Mouse (Mus musculus): ENCODE data around the gene Pola1.

Pola1 gene

DNA sequence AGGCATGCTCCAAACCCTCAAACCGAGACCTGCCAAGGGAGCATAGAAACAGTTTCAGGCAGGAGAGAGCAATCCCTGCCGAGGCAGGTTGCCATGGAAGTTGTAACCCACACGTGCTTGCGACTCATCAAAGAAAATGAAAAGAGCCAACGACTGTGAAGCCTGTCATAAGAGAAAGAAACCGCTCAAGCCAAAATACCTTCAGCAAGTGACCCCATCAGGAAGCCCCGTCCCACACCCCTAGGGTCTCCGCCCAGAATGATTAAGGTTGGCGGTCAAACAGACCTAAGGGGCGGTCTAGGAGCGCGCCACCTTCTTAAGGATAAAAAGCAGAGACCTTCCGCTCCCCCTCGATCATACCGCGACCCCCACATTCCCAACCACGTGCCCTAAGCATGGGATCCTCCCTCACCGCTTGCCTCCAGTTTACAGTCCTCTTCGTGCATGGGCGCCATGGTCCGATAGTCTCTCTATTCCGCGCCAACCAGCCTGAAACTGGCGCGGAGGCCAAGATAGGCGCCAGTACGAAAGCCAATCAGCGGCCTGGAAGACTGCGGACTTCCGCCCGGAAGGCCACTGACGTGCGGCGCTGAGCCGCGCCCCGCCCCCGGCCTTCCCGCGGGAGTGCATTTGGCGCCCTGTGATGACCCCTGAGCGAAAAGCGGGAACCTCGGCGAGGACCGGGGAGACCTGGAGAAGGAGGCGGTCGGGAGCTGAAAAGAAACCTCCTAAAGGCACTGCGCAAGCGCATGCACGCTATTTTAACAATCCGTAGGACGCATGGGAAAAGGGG lies at the start of gene Pola1:
Gene Pola1 (minus strand): TSS at position 499 of the 793 bp plus-strand sequence.
- peak; percentile 64 to 72 for DNase-seq (ENCODE audit: low spot score in 2 of 2)

DNA sequence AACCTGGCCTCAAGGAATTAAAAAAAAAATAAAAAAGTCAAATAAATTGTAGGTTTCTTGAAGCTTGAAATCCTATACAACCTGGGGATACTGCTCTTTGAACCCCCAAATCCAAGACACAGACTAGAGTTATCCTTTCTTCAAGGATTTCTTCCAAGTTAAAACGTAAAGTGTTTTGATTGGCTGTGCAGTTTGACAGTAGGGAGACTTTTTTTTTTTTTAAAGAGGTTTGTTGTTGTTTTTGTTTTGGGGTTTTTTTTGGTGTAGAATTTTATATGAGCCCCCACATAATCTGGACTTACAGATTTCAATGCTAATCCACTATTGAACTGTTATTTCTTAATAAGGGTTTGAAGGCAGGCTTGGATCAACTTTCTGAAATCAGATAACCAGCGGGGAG lies 44.3 kb upstream of the Pola1 start:
- DNase-seq (ENCODE audit: low spot score in 2 of 2) = no peak

DNA sequence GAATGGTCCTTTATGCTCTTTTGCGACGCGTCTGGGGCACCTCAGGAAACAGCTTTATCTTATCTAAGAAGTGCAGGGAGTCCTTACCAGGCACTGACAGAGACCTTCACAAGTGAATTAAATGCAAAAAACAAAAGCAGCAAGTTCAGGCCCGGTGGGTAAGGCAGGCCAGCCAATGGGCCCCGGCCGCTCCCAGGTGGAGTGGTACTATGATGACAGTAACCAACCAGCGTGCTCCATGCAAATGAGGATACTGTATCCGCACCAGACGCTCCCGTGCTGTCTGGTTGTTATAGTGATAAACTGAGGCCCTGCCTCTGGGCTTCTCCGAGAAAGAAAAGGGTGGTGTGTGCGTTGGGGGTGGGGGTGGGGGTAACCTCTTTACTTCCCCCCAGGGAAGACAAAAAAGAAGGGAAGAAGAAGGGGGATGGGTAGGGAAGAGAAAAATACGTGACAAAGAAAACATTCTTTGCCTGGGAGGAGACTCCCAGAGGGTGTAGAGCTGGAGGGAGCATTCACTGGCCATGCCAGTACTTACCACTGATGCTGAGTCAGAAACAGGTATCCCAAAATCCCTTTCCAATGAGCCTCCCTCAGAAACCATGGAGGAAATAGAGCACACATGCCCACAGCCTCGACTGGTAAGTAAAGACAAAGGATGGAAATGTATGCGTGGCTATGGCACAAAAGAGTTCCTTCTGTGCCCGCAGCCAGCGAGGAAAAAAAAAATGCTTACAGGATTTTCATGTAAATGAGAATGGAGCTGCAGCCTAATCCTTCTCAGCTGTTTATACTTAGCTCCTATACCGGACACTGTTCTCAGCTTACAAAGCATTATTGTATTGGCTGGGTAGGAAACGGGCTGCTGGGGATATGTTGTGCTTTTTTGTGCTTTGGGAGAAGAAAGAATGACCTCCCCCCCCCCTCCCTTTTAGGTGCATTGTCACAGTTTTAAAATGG lies 43.2 kb upstream of the Pola1 start:
- peak in 1 of 2 experiments; percentile 1 for DNase-seq (ENCODE audit: low spot score in 2 of 2)

DNA sequence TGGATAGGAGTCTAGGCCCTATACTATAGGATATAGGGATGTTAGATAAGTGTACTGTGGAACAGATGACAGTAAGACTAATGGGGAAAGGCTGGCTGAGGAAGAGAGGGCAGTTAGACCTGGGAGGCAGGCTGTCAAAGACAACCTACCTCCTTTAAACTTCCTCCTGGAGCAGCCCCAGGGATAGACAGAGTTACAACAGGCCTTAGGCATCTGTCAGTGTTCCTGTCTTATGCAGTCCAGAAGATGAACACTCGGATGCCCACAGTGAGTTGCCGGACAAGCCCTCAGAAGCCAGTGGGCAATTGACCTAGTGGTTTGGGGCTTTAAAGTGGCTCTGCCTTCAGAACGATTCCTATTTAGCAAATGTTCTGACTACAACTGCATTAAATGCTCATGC lies 42.5 kb upstream of the Pola1 start:
- DNase-seq (ENCODE audit: low spot score in 2 of 2) = no peak

DNA sequence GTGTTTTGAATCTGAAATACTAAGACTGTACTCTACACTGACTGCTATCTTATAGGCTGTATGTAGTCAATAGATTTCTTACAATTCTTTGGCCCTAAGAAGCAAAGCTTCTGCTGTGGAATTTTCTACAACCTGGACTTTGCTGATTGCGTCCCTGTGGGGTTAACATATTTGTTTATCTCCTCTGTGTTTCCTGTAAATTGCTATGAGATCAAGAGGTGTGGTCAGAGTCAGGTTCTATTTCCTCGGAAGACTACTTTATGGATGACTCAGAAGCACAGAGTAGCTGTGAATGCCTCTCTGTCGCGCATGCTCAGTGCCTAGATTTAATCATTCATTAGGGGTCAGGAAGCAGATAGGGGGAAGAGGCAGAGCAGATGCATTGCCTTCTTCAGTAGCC lies 32.8 kb upstream of the Pola1 start:
- DNase-seq (ENCODE audit: low spot score in 2 of 2) = no peak

DNA sequence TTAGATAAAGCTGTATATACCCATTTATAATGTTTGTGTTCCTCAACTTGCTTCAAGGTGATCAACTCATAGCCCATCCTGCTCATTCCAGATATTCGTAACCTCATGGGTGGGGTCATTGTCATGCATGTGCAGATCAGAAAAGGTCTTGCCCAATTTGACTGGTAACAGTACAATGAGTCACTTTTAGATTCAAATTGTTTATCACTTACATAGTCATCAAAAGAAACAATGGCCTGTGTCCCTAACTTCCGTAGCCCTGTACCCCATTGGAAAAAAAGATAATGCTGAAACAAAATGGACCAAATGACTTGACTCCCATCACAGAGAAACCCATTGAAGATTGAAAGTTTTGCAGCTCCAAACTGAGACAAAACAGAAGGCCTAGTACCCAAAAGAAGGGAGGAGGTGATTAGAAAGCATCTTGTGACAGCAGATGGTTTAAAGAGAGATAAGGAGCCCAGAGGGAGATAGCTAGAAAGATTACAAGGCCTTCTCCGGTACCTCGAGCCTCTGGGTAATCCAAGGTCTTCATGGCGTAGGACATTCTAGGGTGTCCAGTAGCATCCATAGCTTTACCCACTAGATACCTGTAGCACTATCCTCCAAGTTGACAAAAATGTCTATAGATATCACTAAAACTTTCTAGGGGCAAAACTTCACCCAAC lies 32.1 kb upstream of the Pola1 start:
- DNase-seq (ENCODE audit: low spot score in 2 of 2) = no peak

DNA sequence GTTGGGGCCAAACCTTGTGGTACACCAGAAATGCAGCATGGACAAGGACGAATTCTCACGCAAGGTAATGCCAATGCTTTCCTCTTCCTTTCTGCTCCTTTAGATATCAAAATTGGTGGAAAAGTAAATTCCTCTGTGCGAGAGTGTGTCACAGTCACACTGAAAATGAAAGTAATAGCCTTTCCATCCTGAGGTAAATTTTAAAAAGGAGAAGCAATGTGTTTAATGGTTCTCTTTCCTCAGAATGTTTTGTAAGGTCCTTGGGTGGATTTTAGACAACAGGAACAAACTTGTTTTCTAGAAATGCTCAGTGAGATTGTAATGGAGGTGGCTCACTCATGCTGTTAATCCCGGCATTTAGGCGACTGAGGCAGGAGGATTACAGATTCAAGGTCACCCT lies 23.2 kb upstream of the Pola1 start:
- DNase-seq (ENCODE audit: low spot score in 2 of 2) = no peak

DNA sequence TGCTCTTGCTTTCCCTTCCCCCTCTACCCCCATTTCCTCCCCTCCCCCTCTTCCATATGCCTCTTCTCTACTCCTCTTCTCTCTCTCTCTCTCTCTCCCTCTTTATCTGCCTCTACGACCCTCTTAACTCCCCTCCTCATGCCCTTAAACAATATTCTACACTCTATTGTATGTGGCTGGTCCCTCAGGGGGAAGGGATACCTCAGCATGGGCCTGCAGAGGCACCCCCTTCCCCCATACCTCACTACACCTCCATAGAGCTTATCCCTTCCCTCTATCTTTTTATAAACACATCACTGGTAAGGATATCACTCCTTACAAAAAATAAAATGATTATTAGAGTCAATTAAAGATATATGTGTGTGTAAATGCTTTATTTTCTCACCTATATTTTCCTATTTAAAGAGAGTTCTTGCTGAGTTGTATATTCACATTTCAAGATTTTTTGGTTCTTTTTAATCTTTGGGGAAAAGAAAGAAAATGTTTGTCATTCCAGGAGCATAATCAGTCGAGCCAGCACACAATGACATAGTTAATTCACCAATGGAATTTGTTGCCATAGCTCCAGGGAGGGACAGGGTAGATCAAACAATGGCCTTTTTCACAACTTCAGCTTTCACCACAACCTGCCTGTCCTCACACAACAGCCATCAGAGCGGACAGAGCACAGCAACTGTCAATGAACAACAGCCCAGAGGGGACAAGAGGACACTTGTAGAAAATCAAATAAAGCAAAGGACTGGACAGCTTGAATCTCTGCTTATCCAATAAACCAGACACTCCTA lies 22.5 kb upstream of the Pola1 start, which contains the start of gene Pcyt1b:
Gene Pcyt1b (plus strand): TSS at position 646 of the 785 bp plus-strand sequence.
- DNase-seq (ENCODE audit: low spot score in 2 of 2) = no peak

DNA sequence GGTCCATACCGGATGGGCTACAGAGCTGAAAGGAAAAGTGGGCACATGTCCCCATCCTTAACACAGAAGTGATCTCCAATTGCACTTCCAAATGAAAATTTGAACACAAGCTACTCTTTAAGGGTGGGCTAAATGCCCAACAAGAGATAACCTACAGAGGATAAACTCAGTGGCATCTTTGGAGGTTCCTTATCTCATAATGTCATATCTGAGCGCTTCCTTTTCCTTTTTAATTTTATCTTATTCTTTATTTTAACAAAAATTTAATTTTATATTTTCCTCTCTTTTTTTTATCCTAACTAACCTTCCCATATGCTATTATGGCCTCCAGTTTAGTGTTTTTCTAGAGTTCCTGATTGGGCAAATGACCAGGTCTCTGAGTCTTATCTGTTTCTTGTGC lies 18.8 kb upstream of the Pola1 start:
- no peak for DNase-seq (ENCODE audit: low spot score in 2 of 2)

DNA sequence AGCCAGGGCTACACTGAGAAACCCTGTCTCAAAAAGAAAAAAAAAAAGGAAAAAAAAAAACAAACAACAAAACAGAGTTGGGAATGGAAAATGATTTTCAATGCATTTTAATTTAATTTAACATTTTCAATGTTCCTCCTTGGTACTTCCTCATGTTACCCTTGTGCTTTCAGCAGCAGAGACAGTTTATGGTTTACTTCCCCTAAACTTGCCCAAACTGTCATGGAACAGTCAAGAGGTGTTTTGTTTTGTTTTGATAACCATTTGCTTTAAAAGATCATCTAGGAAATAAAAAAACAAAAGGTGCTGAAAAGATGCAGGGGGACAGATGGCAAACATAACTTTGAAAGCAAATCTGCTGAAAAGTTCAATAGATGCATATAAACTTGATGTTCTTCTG lies 12.1 kb upstream of the Pola1 start:
- DNase-seq (ENCODE audit: low spot score in 2 of 2) = no peak

DNA sequence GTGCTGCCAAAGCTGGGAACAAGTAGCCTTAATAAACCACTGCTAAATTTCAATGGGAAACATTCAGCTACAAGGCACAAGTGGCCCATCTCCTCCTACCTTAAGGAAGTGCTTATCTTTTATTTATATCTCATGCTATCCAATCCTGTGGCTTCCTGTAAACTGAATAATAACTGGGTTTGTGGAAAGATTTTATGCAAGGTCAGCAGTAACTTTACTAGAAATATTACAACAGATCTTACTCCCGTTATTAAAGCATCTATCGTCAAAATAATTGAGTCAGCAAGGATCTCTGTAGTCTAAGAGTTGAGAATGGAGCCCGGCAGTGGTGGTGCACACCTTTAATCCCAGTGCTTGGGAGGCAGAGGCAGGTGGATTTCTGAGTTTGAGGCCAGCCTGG lies 11.6 kb upstream of the Pola1 start:
- DNase-seq (ENCODE audit: low spot score in 2 of 2) = no peak

DNA sequence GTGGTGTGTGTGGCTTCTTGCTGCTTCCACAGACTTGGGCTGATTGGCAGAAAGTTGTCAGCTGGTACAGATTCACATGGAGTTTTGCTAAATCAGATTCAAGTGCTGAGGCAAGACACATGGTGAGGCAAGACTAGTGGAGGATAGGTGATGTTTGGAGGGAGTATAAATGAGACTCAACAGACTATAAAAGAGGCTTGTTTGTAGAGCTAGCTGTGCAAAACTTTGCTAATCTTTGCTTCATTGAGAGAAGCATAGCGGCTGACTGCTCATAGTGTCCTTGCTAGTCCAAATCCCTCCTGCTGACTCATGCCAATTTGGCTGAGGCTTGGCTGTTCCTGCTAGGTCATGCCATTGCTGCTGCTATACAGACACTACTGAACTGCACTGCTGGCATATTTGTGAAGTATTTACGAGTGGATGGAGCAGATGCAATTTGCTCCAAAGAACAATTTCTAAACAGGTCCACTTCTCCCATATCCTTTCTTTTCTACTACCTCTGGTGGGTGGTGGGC lies 3.0 kb upstream of the Pola1 start:
- no peak for DNase-seq (ENCODE audit: low spot score in 2 of 2)

DNA sequence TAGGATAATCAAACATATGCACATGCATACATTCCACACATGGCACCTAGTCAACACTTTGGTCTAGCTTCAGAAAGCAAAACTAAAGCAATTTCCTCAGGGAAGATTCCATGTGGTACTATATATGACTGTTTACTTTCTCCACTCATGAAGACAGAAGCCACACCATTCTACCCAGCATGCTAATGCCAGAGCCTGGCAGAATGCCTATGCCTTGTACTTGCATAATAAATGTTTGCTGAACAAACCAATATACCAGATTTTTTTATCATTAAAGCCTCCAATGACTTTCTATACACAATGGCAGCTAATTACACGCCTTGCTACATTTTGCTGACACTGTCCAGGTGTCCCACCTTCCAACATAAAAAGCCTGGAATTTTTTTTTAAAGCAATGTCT lies 1.7 kb downstream of the Pola1 start:
- DNase-seq (ENCODE audit: low spot score in 2 of 2) = no peak

DNA sequence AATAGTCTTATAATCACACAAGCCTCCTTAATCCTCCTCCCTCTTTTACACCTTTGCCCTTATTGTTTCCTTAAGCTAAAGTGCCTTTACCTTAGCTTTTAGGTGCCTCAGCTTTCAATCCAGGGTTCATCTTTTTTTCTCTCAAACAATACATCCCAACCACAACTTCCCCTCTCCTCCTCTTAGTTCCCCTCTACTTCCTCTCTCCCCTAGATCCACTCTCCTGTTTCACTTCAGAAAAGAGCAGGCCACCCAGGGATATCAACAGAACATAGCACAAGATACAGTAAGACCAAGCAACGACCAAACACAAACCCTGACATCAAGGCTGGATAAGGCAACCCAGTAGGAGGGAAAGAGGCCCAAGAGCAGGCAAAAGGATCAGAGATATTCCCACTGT lies 29.7 kb downstream of the Pola1 start:
- DNase-seq (ENCODE audit: low spot score in 2 of 2) = no peak

DNA sequence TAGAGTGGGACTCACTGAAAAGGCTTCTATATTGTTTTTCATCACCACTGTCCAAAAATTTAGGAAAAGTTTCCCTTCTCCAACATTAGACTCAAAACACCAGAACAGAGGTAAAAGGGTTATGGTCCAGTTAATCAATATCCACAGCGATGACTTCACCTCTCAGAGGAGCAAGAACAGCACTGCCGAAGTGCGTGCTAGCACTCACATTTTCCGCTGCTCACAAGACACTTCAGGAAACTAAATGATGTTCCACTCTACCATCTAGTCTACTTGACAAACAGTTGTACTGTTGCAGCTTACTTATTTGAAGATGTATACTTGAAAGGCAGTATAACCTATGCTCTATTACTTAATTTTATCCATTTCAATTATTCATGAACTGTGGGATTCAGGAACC lies 37.7 kb downstream of the Pola1 start:
- DNase-seq (ENCODE audit: low spot score in 2 of 2) = no peak

DNA sequence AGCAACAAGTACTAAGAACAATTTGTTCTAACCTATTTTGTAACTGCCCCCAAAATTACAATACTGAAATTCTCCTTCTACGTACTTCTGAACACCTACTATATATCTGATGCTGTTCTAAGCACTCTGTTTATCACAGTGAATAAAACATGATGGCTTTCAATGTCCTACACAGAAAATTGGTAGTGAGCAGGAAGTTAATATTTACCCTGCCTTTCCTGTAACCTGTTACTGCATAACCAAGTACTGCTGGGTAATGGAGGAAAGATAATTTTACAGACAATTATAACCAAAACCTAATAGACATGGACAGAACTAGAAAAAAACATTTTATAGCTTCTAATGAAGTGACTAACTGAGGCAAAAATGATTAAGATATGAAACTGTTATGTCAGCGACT lies 51.0 kb downstream of the Pola1 start:
- no peak for DNase-seq (ENCODE audit: low spot score in 2 of 2)

DNA sequence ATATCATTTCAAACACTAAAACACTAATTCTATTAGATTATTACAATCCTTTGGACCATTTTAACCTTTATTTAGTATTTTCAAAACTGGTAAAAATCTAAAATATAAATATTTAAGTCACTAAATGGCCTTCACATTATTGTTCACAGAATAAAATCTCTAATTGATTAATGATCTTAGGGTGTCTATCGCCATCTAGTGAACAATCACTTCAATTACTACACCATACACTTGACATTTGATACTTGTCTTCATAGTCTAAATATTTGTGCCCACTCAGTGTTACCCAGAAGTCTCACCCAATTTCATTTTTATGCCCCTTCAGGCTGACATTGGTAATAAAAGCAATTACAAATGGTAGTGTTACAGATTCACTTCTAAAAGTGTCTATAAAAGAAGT lies 74.8 kb downstream of the Pola1 start:
- no peak for DNase-seq (ENCODE audit: low spot score in 2 of 2)

DNA sequence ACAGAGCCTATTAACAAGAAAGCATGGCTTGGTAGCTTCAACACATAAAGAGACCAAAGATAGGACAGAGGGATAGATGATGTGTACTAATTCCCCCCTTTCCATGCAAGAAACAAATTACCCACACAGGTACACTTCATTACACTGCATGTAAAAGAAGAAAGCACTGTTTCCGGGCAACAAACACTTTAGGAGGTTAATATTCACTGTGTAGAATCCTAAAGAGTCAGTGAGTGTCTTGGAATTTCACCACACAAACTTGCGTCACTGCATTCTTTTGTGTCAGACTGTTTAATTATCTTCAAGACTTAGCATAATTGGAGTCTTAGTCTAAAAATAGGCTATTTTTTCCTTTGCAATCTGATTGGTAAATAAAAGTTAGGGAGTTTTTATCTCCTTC lies 92.2 kb downstream of the Pola1 start:
- DNase-seq (ENCODE audit: low spot score in 2 of 2) = no peak

DNA sequence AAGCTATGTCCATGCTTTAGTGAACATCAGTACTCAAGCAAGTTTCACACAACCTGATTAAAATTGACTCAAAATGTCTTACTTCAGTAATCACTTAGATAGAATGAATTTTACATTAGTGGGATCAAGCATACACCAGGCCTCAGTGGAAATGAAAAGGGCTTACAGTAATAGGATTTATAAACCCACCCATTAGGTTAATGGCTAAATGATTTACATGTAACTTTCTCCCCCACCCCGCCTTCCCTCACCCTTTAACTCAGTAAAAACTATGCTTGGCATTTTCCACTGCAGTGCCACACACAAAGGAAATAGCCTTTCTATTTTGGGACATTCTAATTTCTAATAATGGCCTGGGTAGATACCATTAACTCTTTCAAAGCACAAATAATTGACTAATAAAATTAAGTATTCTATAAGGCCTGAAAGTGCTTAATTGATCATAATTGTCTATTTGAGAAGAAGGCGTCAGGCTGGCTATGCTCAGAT lies 129.0 kb downstream of the Pola1 start:
- DNase-seq (ENCODE audit: low spot score in 2 of 2) = no peak

DNA sequence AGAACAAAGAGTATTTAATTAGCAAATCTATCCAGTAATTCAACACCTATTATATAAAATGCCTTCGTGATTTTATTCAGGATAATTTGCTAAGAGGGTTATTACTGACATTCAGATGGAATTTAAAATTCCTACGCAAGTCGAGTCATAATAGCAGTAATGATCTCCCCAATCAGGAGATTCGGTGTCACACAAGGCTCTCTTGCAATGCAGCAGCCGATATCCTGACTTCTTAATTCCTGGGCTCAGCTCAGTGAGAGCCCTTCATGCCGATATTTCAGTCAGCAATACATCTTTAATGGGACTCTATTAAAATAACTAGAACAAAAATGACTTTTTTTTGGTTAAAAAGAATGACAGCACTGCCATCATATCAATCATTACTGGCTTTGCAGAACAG lies 134.4 kb downstream of the Pola1 start:
- no peak for DNase-seq (ENCODE audit: low spot score in 2 of 2)

DNA sequence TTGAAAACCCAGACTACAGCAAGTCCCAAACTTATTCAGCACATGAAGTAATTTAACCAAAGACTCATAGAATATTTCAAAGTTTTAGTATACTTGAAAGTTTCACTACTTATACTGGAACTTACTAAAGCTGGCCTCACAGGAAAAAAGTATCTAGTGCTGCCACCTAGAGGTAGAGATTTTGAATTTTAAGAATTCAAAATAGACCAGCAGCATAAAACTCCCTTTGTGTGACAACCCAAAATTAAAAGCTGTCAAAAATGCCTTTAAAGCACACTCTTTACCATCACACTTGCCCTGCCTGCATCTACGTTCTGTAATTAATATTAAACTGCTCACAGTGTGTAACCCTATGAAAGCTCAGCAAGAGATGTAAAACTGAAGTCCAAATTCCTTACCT lies 166.2 kb downstream of the Pola1 start:
- no peak for DNase-seq (ENCODE audit: low spot score in 2 of 2)
